Mouse (Mus musculus): ENCODE data around the gene Gins1. TPM values are rescaled to one million over a fixed set of nuclear protein-coding genes. Genes with fewer than 3 reads are reported as not detected.
A peak's percentile ranks its signal among the peaks of the same experiment; 100 is the strongest.
"Not testable (repeated sequence)": the region's sequence is repeated elsewhere in the genome, so short reads cannot be mapped to it uniquely, and the experiment has no call there.

Gins1 gene
- polyA plus RNA-seq, 1 experiment from 2014 or later = 28.0 TPM

DNA sequence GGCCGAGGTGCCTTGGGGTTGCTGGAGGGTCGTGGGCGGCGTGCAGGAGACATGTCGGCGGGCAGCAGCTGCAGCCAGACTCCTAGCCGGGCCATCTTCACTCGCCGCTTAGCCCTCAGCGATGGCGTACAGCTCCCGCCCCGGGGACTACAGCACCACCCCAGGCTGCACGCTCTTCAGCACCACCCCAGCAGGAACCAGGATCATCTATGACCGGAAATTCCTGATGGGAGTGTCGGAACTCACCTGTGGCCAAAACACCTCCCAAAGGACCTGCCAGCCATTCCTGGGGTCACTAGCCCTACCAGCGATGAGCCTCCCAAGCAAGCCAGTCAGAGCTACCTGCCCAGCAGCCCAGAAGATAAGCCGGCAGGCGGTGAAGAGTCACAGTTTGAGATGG lies 28.3 kb downstream of the Gins1 start:
- Histone ChIP-seq H3K4me3 (replicated peaks) (no peak overlapping the region), H3K4me1 (no peaks in the 10 kb centered on the region), H3K9me3 (replicated peaks) (no peaks in the 10 kb centered on the region), H3K27me3 (no peaks in the 10 kb centered on the region), H3K9ac (no peak overlapping the region), H3K27ac (replicated peaks) (no peak overlapping the region), H3K36me3 (peaks cover 37% of the 10 kb centered on the region), H3K4me2 (replicated peaks) (no peak overlapping the region)
- 77% methylated on average over 19 of the region's 19 CpGs for WGBS
- no peak for ATAC-seq (ENCODE audit: insufficient number of reproducible peaks, low FRiP score, low TSS enrichment, low read depth)

DNA sequence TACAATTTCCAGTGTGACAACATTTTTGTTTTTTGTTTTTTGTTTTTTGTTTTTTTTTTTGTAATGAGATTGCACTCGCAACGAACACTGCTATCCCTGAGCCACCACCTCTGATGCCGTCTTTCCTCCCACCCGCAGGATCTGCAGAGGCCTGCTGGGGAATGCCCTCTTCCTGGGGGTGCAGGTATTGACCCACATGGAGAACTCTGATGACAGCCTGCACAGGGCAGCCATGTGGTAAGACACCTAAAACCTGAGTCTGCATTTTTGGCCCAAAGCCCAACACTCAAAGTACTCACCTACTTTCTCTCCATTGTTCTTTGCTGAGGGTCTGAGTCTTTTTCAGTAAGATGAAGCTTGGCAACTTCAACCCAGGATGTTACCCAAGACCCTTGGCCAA lies 29.5 kb downstream of the Gins1 start:
- no peaks in the 10 kb centered on the region for H3K4me1 ChIP-seq
- no peaks in the 10 kb centered on the region for H3K9me3 ChIP-seq (replicated peaks)
- no peaks in the 10 kb centered on the region for H3K27me3 ChIP-seq
- WGBS = 84% methylated on average over 4 of the region's 4 CpGs
- ATAC-seq (ENCODE audit: insufficient number of reproducible peaks, low FRiP score, low TSS enrichment, low read depth) = no peak
- H3K36me3 ChIP-seq = peaks cover 36% of the 10 kb centered on the region
- H3K4me2 ChIP-seq (replicated peaks) = no peak overlapping the region
- H3K4me3 ChIP-seq (replicated peaks) = no peak overlapping the region
- H3K27ac ChIP-seq (replicated peaks) = no peak overlapping the region
- H3K9ac ChIP-seq = no peak overlapping the region

DNA sequence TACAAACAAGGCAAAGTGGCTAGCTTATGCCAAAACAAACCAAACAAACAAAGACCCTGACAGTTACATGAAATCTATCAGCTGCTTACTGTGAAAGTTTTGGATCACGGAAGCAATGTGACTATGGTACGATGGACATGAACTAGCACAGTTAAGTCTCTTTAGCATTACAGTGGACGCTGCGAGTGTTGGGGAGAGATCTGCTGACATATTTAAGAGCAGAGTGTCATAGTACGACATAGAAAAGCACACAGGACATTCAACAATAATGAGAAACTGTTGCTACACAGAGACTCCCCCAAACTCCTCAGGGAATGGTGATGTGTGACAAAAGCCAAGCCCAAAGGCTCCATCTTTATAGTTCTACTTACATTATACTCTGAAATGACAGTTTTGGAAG lies 38.8 kb downstream of the Gins1 start:
- 90% methylated on average over 5 of the region's 5 CpGs for WGBS
- no peak for ATAC-seq (ENCODE audit: insufficient number of reproducible peaks, low FRiP score, low TSS enrichment, low read depth)
- Histone ChIP-seq H3K36me3 (peaks cover 13% of the 10 kb centered on the region), H3K27me3 (no peaks in the 10 kb centered on the region), H3K9me3 (replicated peaks) (no peaks in the 10 kb centered on the region), H3K4me3 (replicated peaks) (no peak overlapping the region), H3K27ac (replicated peaks) (no peak overlapping the region), H3K4me2 (replicated peaks) (no peak overlapping the region), H3K4me1 (no peaks in the 10 kb centered on the region), H3K9ac (no peak overlapping the region)

DNA sequence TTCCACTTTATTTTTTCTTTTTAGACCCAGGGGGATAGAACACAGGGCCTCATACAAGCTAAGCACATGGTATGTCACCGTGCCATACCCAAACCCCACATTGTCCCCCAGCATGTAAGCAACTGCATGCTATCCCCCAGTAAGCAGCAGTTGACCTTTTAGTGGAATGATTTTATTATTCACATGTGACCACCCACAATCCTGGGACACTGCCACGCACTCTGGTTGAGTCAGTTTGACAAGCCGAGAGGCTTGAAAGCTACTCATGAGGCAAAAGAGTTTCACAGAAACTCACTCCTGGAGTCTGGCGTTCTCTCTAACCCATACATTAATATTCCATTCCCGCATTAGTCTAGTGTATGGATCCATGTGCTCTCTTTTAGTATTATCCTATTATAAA lies 42.1 kb downstream of the Gins1 start:
- WGBS = 86% methylated on average over 5 of the region's 5 CpGs
- H3K4me2 ChIP-seq (replicated peaks); H3K4me1 ChIP-seq; H3K27ac ChIP-seq (replicated peaks); H3K9ac ChIP-seq; H3K4me3 ChIP-seq (replicated peaks); ATAC-seq (ENCODE audit: insufficient number of reproducible peaks, low FRiP score, low TSS enrichment, low read depth); H3K27me3 ChIP-seq; H3K9me3 ChIP-seq (replicated peaks): not testable (repeated sequence)
- H3K36me3 ChIP-seq = peaks cover 16% of the 10 kb centered on the region

DNA sequence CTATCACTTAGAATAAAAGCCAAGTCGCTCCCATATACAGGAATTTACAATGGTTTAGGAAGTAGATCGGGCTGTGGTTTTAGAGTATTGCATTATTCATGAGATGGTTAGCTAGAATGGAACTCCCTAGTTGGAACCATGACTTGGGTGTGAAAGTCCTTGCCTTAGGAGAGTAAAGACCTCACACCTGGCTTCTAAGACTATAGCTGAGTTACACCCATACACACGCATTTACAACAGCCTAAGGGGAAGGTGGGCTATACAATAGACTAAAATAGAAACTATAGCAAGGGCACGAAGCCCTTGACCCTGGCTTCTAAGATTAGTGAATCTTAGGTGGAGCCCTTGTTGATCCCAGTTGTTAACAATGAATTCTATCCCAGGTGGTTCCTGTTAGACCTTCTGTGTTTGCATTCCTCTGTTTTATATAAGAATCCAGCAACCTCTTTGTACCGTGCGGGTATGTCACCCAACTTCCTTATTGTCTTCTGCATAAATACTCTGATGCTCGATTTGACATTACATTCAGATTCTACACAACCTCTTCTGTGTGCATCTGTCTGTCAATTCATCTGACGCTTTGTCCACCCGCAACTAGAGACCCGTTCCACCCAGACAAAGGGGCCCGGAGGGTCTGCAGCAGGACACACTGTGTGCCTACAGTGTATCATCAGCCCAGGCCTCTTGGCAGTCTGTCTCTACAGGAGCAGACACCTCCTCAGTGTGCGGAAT lies 42.8 kb downstream of the Gins1 start:
- H3K4me3 ChIP-seq (replicated peaks); ATAC-seq (ENCODE audit: insufficient number of reproducible peaks, low FRiP score, low TSS enrichment, low read depth); H3K9me3 ChIP-seq (replicated peaks); H3K27me3 ChIP-seq; H3K9ac ChIP-seq; H3K4me2 ChIP-seq (replicated peaks); H3K4me1 ChIP-seq; H3K27ac ChIP-seq (replicated peaks): not testable (repeated sequence)
- 87% methylated on average over 12 of the region's 12 CpGs for WGBS
- peaks cover 20% of the 10 kb centered on the region for H3K36me3 ChIP-seq

DNA sequence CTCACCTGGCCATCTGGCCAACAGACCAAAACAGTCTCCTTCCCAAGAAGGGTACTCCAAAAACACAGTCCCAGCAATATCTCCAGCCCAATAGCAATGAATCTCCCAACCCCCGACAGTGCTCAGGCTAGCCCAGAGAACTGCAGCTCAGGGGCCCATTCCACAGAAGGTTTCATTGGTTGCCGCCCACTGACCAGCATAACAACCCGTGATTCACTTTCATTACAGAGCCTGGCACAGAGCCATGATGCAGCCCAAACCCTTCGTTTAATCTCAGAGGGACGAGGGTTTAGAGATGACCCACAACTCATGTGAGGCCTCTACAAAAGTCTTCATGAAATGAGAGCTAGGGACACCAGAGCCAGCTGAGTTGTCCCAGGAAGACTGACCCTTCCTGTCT lies 43.6 kb downstream of the Gins1 start:
- H3K9ac ChIP-seq = no peak overlapping the region
- H3K27me3 ChIP-seq = no peaks in the 10 kb centered on the region
- no peaks in the 10 kb centered on the region for H3K4me1 ChIP-seq
- H3K27ac ChIP-seq (replicated peaks) = no peak overlapping the region
- H3K4me3 ChIP-seq (replicated peaks) = no peak overlapping the region
- no peak for ATAC-seq (ENCODE audit: insufficient number of reproducible peaks, low FRiP score, low TSS enrichment, low read depth)
- peaks cover 22% of the 10 kb centered on the region for H3K36me3 ChIP-seq
- WGBS = 86% methylated on average over 5 of the region's 5 CpGs
- H3K9me3 ChIP-seq (replicated peaks) = no peaks in the 10 kb centered on the region
- no peak overlapping the region for H3K4me2 ChIP-seq (replicated peaks)

DNA sequence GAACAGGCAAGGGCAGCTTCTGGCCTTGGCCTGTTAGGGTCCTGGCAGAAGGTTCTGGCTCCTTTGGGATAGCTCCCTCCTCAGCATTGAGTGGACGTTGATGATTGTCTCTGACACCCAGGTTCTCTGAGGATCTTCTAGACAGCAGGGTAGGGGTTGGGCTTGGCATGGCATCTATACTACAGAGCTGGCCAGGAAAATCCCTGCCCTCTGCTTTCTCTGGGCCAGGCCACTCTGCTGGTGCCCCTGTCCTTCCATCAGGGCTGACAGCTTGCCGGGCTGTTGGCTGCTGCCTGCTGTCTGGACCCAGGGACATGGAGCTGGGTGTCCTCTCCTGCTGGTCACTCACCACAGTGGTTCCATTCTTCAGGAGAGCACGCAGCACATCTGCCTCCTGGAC lies 44.5 kb downstream of the Gins1 start:
- H3K27me3 ChIP-seq = no peaks in the 10 kb centered on the region
- no peak for ATAC-seq (ENCODE audit: insufficient number of reproducible peaks, low FRiP score, low TSS enrichment, low read depth)
- 86% methylated on average over 3 of the region's 3 CpGs for WGBS
- no peak overlapping the region for H3K9ac ChIP-seq
- no peak overlapping the region for H3K4me2 ChIP-seq (replicated peaks)
- H3K4me1 ChIP-seq = no peaks in the 10 kb centered on the region
- H3K27ac ChIP-seq (replicated peaks) = no peak overlapping the region
- no peaks in the 10 kb centered on the region for H3K9me3 ChIP-seq (replicated peaks)
- no peak overlapping the region for H3K4me3 ChIP-seq (replicated peaks)
- H3K36me3 ChIP-seq = peaks cover 22% of the 10 kb centered on the region

DNA sequence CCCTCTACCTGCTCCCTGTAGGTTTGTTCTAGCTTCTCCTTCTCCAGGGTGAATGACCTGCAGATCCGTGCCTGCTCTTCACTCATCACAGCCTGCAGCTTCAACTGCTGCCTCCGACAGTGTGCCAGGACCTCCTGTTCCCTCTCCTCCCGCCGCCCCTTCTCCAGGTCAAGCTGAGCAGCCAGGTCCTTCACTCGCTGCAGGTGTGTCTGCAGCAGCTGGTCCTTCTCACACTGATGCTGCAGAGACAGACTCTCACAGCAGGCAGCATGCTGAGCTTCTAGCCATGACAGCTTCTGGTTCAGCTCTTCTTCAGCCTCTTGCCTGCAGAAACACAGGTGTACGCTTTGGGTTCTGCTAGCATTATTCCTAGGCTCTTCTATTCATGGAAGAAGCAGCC lies 44.9 kb downstream of the Gins1 start:
- peaks cover 19% of the 10 kb centered on the region for H3K36me3 ChIP-seq

DNA sequence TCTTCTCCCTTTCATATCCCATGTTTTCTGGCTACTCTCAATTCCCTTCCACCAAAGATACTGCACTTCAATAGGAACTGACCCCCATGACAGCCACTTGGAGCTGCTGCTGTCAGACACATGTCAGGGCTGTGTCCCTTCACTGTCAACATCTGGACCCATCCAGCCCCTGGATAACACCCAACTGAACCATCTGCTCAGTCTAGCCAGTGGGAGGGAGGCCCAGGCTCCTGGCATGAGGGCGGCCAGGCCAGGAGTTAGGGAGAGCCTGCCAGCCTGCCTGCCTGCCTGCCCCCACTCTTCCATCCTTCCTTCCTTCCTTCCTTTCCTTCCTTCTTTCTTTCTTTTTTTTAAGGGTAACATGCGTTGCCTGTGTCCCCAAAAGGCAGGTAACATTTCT lies 46.0 kb downstream of the Gins1 start:
- Histone ChIP-seq H3K9ac (no peak overlapping the region), H3K27me3 (no peaks in the 10 kb centered on the region), H3K27ac (replicated peaks) (no peak overlapping the region), H3K4me1 (no peaks in the 10 kb centered on the region), H3K4me2 (replicated peaks) (no peak overlapping the region), H3K4me3 (replicated peaks) (no peak overlapping the region), H3K36me3 (peaks cover 19% of the 10 kb centered on the region), H3K9me3 (replicated peaks) (no peaks in the 10 kb centered on the region)
- WGBS = 82% methylated on average over 2 of the region's 2 CpGs
- ATAC-seq (ENCODE audit: insufficient number of reproducible peaks, low FRiP score, low TSS enrichment, low read depth) = no peak

More for the DNA sequence above, 44.9 kb downstream of the Gins1 start:
- H3K9ac ChIP-seq = no peak overlapping the region
- H3K4me1 ChIP-seq = no peaks in the 10 kb centered on the region
- H3K4me3 ChIP-seq (replicated peaks) = no peak overlapping the region
- no peak for ATAC-seq (ENCODE audit: insufficient number of reproducible peaks, low FRiP score, low TSS enrichment, low read depth)
- whole genome bisulfite sequencing = 95% methylated on average over 6 of the region's 6 CpGs
- H3K27me3 ChIP-seq = no peaks in the 10 kb centered on the region
- no peak overlapping the region for H3K27ac ChIP-seq (replicated peaks)
- H3K4me2 ChIP-seq (replicated peaks) = no peak overlapping the region
- H3K9me3 ChIP-seq (replicated peaks) = no peaks in the 10 kb centered on the region

DNA sequence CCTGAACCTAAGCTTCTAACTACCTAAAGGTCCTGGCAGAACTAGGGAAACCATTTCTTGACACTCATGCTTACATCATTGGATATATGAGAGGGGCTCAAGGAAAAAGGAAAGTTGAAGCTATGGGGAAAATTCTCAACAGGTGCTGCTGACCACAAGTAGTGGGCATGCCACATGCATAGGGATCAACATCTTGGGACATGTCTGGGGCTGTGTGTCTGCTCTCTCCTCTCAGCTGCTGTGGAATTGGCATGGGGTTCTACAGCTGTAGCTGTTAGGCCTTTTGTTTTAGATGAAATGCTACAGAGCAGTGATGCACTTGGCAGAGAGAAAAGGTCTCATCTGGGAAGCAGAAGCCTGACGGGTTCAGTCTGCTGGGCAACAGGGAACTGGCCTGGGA lies 50.7 kb downstream of the Gins1 start:
- Histone ChIP-seq H3K9ac (no peak overlapping the region), H3K36me3 (peaks cover 28% of the 10 kb centered on the region), H3K4me3 (replicated peaks) (no peak overlapping the region), H3K4me1 (no peaks in the 10 kb centered on the region), H3K4me2 (replicated peaks) (no peak overlapping the region), H3K27ac (replicated peaks) (no peak overlapping the region), H3K9me3 (replicated peaks) (no peaks in the 10 kb centered on the region), H3K27me3 (no peaks in the 10 kb centered on the region)
- ATAC-seq (ENCODE audit: insufficient number of reproducible peaks, low FRiP score, low TSS enrichment, low read depth) = peak; percentile 3; the same call in 1 of the 2 replicates
- 63% methylated on average over 1 of the region's 1 CpGs for WGBS

DNA sequence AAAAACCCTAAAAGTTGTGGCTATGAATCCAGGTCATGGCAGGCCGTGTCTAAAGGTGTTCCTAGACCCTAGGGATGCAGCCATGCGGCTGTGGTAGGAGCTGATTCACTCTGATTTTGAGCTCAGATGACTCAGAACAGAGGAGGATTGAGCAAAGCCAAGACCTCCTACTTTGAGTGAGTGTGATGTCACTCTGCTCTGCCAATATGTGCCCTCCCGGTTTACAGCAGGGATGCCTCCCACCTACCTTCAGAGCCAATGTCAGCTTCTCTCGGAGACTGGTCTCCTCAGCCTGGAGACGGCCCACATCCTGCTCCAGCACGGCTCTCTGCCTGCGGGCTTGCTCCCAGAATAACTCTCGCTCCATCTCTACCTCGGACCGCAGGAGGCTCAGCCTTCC lies 54.3 kb downstream of the Gins1 start:
- ATAC-seq (ENCODE audit: insufficient number of reproducible peaks, low FRiP score, low TSS enrichment, low read depth) = no peak
- Histone ChIP-seq H3K27ac (replicated peaks) (no peak overlapping the region), H3K4me1 (no peaks in the 10 kb centered on the region), H3K27me3 (no peaks in the 10 kb centered on the region), H3K4me3 (replicated peaks) (no peak overlapping the region), H3K9me3 (replicated peaks) (no peaks in the 10 kb centered on the region), H3K36me3 (peaks cover 24% of the 10 kb centered on the region; the same call in 1 of the 2 replicates), H3K4me2 (replicated peaks) (no peak overlapping the region), H3K9ac (no peak overlapping the region)
- WGBS = 91% methylated on average over 10 of the region's 10 CpGs

DNA sequence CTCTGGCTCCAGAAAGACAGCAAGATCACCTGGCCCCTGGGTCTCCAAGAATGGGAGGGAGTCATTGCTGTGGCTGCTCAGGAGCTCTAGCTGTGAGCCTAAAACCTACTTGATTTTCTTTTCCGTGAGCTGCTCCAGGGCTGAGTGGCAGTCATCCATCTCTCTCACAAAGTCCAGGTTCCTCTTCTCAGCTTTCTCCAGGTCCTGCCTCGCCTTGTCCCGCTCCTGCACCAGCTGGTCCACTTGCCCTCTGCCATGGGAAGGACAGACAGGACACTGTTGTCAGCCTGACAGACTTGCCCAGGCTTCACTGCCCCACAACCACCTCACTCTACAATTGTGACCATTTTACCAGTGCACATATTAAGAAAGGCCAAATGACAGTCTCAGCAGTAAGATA lies 58.0 kb downstream of the Gins1 start:
- H3K4me1 ChIP-seq = no peaks in the 10 kb centered on the region
- H3K9me3 ChIP-seq (replicated peaks) = no peaks in the 10 kb centered on the region
- peaks cover 22% of the 10 kb centered on the region; the same call in 1 of the 2 replicates for H3K36me3 ChIP-seq
- H3K4me3 ChIP-seq (replicated peaks) = no peak overlapping the region
- no peak overlapping the region for H3K9ac ChIP-seq
- no peak for ATAC-seq (ENCODE audit: insufficient number of reproducible peaks, low FRiP score, low TSS enrichment, low read depth)
- H3K4me2 ChIP-seq (replicated peaks) = no peak overlapping the region
- H3K27me3 ChIP-seq = no peaks in the 10 kb centered on the region
- WGBS = 91% methylated on average over 3 of the region's 3 CpGs
- no peak overlapping the region for H3K27ac ChIP-seq (replicated peaks)

All from embryonic facial prominence, embryonic 15.5 days (tissue).